Mouse (Mus musculus): Measurements from ENCODE around the gene Ifitm10. TPM values are rescaled to one million over a fixed set of nuclear protein-coding genes. Genes with fewer than 3 reads are reported as not detected.

Ifitm10 gene
- polyA plus RNA-seq, 1 experiment from 2014 or later = 3.0 TPM

Other genes with a start within 250 kb of the Ifitm10 start
- gene Gm39115, start 237.7 kb downstream of the Ifitm10 start, polyA plus RNA-seq (2015; fragmentation: Nextera tagmentation; extraction: Ambion mirVana) = not detected in 2 replicates
- not detected in 2 replicates for gene Gm45337, start 229.1 kb downstream of the Ifitm10 start, polyA plus RNA-seq (2015; fragmentation: Nextera tagmentation; extraction: Ambion mirVana)
- not detected in 2 replicates for gene Gm29735, start 216.6 kb downstream of the Ifitm10 start, polyA plus RNA-seq (2015; fragmentation: Nextera tagmentation; extraction: Ambion mirVana)
- not detected in 2 replicates for gene Gm4553, start 208.0 kb downstream of the Ifitm10 start, polyA plus RNA-seq (2015; fragmentation: Nextera tagmentation; extraction: Ambion mirVana)
- gene Krtap5-2, start 197.7 kb downstream of the Ifitm10 start, polyA plus RNA-seq (2015; fragmentation: Nextera tagmentation; extraction: Ambion mirVana) = not detected in 2 replicates
- not detected in 2 replicates for gene Gm10153, start 183.4 kb downstream of the Ifitm10 start, polyA plus RNA-seq (2015; fragmentation: Nextera tagmentation; extraction: Ambion mirVana)
- not detected in 2 replicates for gene Krtap5-3, start 172.4 kb downstream of the Ifitm10 start, polyA plus RNA-seq (2015; fragmentation: Nextera tagmentation; extraction: Ambion mirVana)
- gene Gm7579, start 161.9 kb downstream of the Ifitm10 start, polyA plus RNA-seq (2015; fragmentation: Nextera tagmentation; extraction: Ambion mirVana) = not detected in 2 replicates
- not detected in 2 replicates for gene Krtap5-5, start 143.8 kb downstream of the Ifitm10 start, polyA plus RNA-seq (2015; fragmentation: Nextera tagmentation; extraction: Ambion mirVana)
- gene Gm40460, start 132.7 kb downstream of the Ifitm10 start, polyA plus RNA-seq (2015; fragmentation: Nextera tagmentation; extraction: Ambion mirVana) = not detected in 2 replicates
- not detected in 2 replicates for gene Gm2431, start 115.4 kb downstream of the Ifitm10 start, polyA plus RNA-seq (2015; fragmentation: Nextera tagmentation; extraction: Ambion mirVana)
- gene Gm4559, start 99.4 kb downstream of the Ifitm10 start, polyA plus RNA-seq (2015; fragmentation: Nextera tagmentation; extraction: Ambion mirVana) = not detected in 2 replicates
- gene Krtap5-1, start 76.6 kb downstream of the Ifitm10 start, polyA plus RNA-seq (2015; fragmentation: Nextera tagmentation; extraction: Ambion mirVana) = not detected in 2 replicates
- not detected in 2 replicates for gene Krtap5-4, start 70.2 kb downstream of the Ifitm10 start, polyA plus RNA-seq (2015; fragmentation: Nextera tagmentation; extraction: Ambion mirVana)
- gene Gm49369, start 8.9 kb upstream of the Ifitm10 start, polyA plus RNA-seq (2015; fragmentation: Nextera tagmentation; extraction: Ambion mirVana) = 1.9 TPM in 1 of 2 replicates, not detected in the other
- 282 and 288 TPM in 2 replicates for gene Ctsd, start 14.3 kb upstream of the Ifitm10 start, polyA plus RNA-seq (2015; fragmentation: Nextera tagmentation; extraction: Ambion mirVana)
- 0.39 TPM in 1 of 2 replicates, not detected in the other for gene Syt8, start 61.1 kb upstream of the Ifitm10 start, polyA plus RNA-seq (2015; fragmentation: Nextera tagmentation; extraction: Ambion mirVana)
- gene Tnni2, start 68.1 kb upstream of the Ifitm10 start, polyA plus RNA-seq (2015; fragmentation: Nextera tagmentation; extraction: Ambion mirVana) = 2.2 and 8.9 TPM in 2 replicates
- gene Lsp1, start 87.1 kb upstream of the Ifitm10 start, polyA plus RNA-seq (2015; fragmentation: Nextera tagmentation; extraction: Ambion mirVana) = 9.3 and 15.8 TPM in 2 replicates
- 2.4 and 8.4 TPM in 2 replicates for gene Tnnt3, start 125.1 kb upstream of the Ifitm10 start, polyA plus RNA-seq (2015; fragmentation: Nextera tagmentation; extraction: Ambion mirVana)
- 14.0 and 14.8 TPM in 2 replicates for gene Mrpl23, start 158.9 kb upstream of the Ifitm10 start, polyA plus RNA-seq (2015; fragmentation: Nextera tagmentation; extraction: Ambion mirVana)